Mouse (Mus musculus): ENCODE measurements around the gene Olfr870. TPM values are rescaled to one million over a fixed set of nuclear protein-coding genes. Genes with fewer than 3 reads are reported as not detected.

The Olfr870 gene
- polyA plus RNA-seq, 1 experiment from 2014 or later = not detected

Other genes starting within 250 kb of the Olfr870 start
- not detected in 2 replicates for gene Olfr866, start 146.0 kb downstream of the Olfr870 start, polyA plus RNA-seq (2014; fragmentation: Nextera tagmentation; extraction: Ambion mirVana)
- not detected in 2 replicates for gene Olfr867, start 116.5 kb downstream of the Olfr870 start, polyA plus RNA-seq (2014; fragmentation: Nextera tagmentation; extraction: Ambion mirVana)
- not detected in 2 replicates for gene Olfr868, start 75.4 kb downstream of the Olfr870 start, polyA plus RNA-seq (2014; fragmentation: Nextera tagmentation; extraction: Ambion mirVana)
- not detected in 2 replicates for gene Olfr869, start 45.0 kb downstream of the Olfr870 start, polyA plus RNA-seq (2014; fragmentation: Nextera tagmentation; extraction: Ambion mirVana)
- gene Olfr871, start 38.1 kb upstream of the Olfr870 start, polyA plus RNA-seq (2014; fragmentation: Nextera tagmentation; extraction: Ambion mirVana) = not detected in 2 replicates
- gene Olfr872, start 63.1 kb upstream of the Olfr870 start, polyA plus RNA-seq (2014; fragmentation: Nextera tagmentation; extraction: Ambion mirVana) = not detected in 2 replicates
- not detected in 2 replicates for gene Olfr39, start 108.3 kb upstream of the Olfr870 start, polyA plus RNA-seq (2014; fragmentation: Nextera tagmentation; extraction: Ambion mirVana)
- not detected in 2 replicates for gene Olfr873, start 124.5 kb upstream of the Olfr870 start, polyA plus RNA-seq (2014; fragmentation: Nextera tagmentation; extraction: Ambion mirVana)
- gene Olfr18, start 162.0 kb upstream of the Olfr870 start, polyA plus RNA-seq (2014; fragmentation: Nextera tagmentation; extraction: Ambion mirVana) = 0.08 and 0.32 TPM in 2 replicates
- 49.2 and 50.5 TPM in 2 replicates for gene Zfp560, start 211.1 kb upstream of the Olfr870 start, polyA plus RNA-seq (2014; fragmentation: Nextera tagmentation; extraction: Ambion mirVana)

Data from midbrain, embryonic 14.5 days (tissue).